22 mouse cellular contexts compared by ENCODE assay signal in the genomic region with DNA sequence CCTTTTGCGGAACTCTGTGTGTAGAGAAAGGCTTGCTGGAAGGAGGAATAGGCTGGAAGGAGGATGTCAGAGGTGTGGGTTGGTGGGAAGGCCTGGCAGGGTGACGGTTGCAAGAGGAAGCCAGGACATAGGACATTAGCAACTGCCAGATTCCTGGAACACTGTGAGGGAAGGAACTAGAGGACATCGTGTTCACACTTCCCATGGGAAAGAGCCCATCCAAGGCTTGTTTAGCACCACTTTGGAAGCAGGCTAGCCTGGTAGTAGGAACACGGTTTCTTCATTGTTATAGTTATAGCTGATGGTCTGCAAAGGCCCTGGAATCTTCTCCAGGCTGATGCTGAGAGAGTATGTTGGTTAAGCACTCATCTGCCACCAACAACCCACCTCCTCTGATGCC.
"Had no signal": no experiment of that assay in that cellular context is flagged by ENCODE, and none has a peak within 500 bp of the region (broad histone marks: within the 10 kb centered on the region; RNA-seq: fewer than 3 reads in every experiment).

No protein-coding gene starts in this region.

- ATAC-seq: forebrain, postnatal 0 days; hindbrain, postnatal 0 days; intestine, embryonic 15.5 days; liver, embryonic 12.5 days had no signal

- H3K36me3 ChIP-seq: heart, embryonic 12.5 days; hindbrain, embryonic 13.5 days; hindbrain, embryonic 15.5 days; intestine, embryonic 15.5 days; kidney, embryonic 15.5 days; limb, embryonic 13.5 days; limb, embryonic 15.5 days; liver, embryonic 12.5 days had no signal

- H3K27me3 ChIP-seq: heart, embryonic 12.5 days; hindbrain, embryonic 13.5 days; hindbrain, embryonic 15.5 days; intestine, embryonic 15.5 days; kidney, embryonic 15.5 days; limb, embryonic 13.5 days; limb, embryonic 15.5 days had no signal

- H3K9ac ChIP-seq: forebrain, postnatal 0 days; heart, embryonic 12.5 days; hindbrain, embryonic 13.5 days; hindbrain, embryonic 15.5 days; intestine, embryonic 15.5 days; kidney, embryonic 15.5 days; limb, embryonic 13.5 days; limb, embryonic 15.5 days; liver, embryonic 12.5 days had no signal

- H3K4me2 ChIP-seq: heart, embryonic 12.5 days; hindbrain, embryonic 13.5 days; hindbrain, embryonic 15.5 days; intestine, embryonic 15.5 days; kidney, embryonic 15.5 days; limb, embryonic 13.5 days; limb, embryonic 15.5 days; liver, embryonic 12.5 days had no signal

- DNase-seq: forebrain, postnatal 0 days; gastrocnemius, postnatal 14 days; gastrocnemius, postnatal 36 days; heart, postnatal 10 days; kidney, adult 11 months; kidney, adult 2 months; kidney, adult 9 months; kidney, postnatal 14 days; kidney, postnatal 36 days; layer of hippocampus, adult 9-11 months; layer of hippocampus, postnatal 36 days; left cerebral cortex, postnatal 4 days had no signal

- H3K9me3 ChIP-seq: heart, embryonic 12.5 days; hindbrain, embryonic 13.5 days; hindbrain, embryonic 15.5 days; intestine, embryonic 15.5 days; kidney, embryonic 15.5 days; limb, embryonic 13.5 days; limb, embryonic 15.5 days; liver, embryonic 12.5 days had no signal

- H3K4me3 ChIP-seq: heart, embryonic 12.5 days; hindbrain, embryonic 13.5 days; hindbrain, embryonic 15.5 days; intestine, embryonic 15.5 days; kidney, embryonic 15.5 days; limb, embryonic 13.5 days; limb, embryonic 15.5 days; liver, embryonic 12.5 days had no signal

- H3K27ac ChIP-seq: hindbrain, embryonic 13.5 days; hindbrain, embryonic 15.5 days; hindbrain, postnatal 0 days; intestine, embryonic 15.5 days; kidney, embryonic 15.5 days; kidney, postnatal 0 days; limb, embryonic 13.5 days; limb, embryonic 15.5 days; liver, embryonic 12.5 days had no signal

- H3K4me1 ChIP-seq: heart, embryonic 12.5 days; hindbrain, embryonic 13.5 days; hindbrain, embryonic 15.5 days; intestine, embryonic 15.5 days; kidney, embryonic 15.5 days; limb, embryonic 13.5 days; limb, embryonic 15.5 days had no signal
